Mouse (Mus musculus) liver, embryonic 16.5 days (tissue): ENCODE results near the gene Ifitm5. TPM values are rescaled to one million over a fixed set of nuclear protein-coding genes. Genes with fewer than 3 reads are reported as not detected.
"Not testable (repeated sequence)": the region's sequence is repeated elsewhere in the genome, so short reads cannot be mapped to it uniquely, and the experiment has no call there.

Experiments used
- ATAC-seq: fragments of 200-750 bp; cut with Nextera tagmentation; 2 replicates; pipeline ENCODE4 v1.8.0; 2017; ENCODE audit warnings: low read depth, mild to moderate bottlenecking, moderate number of reproducible peaks, moderate library complexity
- H3K27ac ChIP-seq: fragments of 300-500 bp; sonication (generic); 2 replicates; pipeline ENCODE4 v1.5.1; 2014; ENCODE audit warnings: mild to moderate bottlenecking, low read length
- H3K27me3 ChIP-seq: fragments of 300-500 bp; sonication (generic); 2 replicates; pipeline ENCODE4 v1.6.1; 2014; ENCODE audit warnings: low read depth, low read length, mixed read lengths; ENCODE audit not compliant: control insufficient read depth, insufficient read depth
- H3K36me3 ChIP-seq: fragments of 300-500 bp; sonication (generic); 2 replicates; pipeline ENCODE4 v1.6.1; 2014; ENCODE audit warnings: mild to moderate bottlenecking; ENCODE audit not compliant: control insufficient read depth, insufficient read depth
- H3K4me1 ChIP-seq: fragments of 300-500 bp; sonication (generic); 2 replicates; pipeline ENCODE4 v1.6.1; 2014; ENCODE audit warnings: low read depth, low read length, mixed read lengths; ENCODE audit not compliant: control insufficient read depth
- H3K4me2 ChIP-seq: fragments of 300-500 bp; sonication (generic); 2 replicates; pipeline ENCODE4 v1.6.1; 2014; ENCODE audit warnings: low read depth, low read length, mixed read lengths
- H3K4me3 ChIP-seq: fragments of 300-500 bp; sonication (generic); 2 replicates; pipeline ENCODE4 v1.5.1; 2014; ENCODE audit warnings: low read depth, mild to moderate bottlenecking, low read length
- H3K9ac ChIP-seq: fragments of 300-500 bp; sonication (generic); 2 replicates; pipeline ENCODE4 v1.6.1; 2014; ENCODE audit warnings: low read depth, low read length
- H3K9me3 ChIP-seq: fragments of 300-500 bp; sonication (generic); replicated peaks from 2 replicates; pipeline ENCODE4 v1.6.1; 2016; ENCODE audit warnings: low read length; ENCODE audit not compliant: control insufficient read depth
- WGBS: fragments of 180-500 bp; shearing (Covaris S2); extraction: QIAGEN DNeasy Blood & Tissue Kit; methylation state at CpG from one replicate; pipeline ENCODE4 v1.1.7; 2014; ENCODE audit not compliant: insufficient replicate concordance; 5-methylcytosine and 5-hydroxymethylcytosine counted together
- polyA plus RNA-seq: library from polyadenylated mRNA; unstranded; fragments of >200 nt; fragmentation: Nextera tagmentation; extraction: Ambion mirVana; gene quantifications from 2 replicates; pipeline ENCODE4 v1.2.1, GENCODE M21; 2015

Ifitm5 gene
- polyA plus RNA-seq, 1 experiment from 2014 or later = 0.26 TPM

DNA sequence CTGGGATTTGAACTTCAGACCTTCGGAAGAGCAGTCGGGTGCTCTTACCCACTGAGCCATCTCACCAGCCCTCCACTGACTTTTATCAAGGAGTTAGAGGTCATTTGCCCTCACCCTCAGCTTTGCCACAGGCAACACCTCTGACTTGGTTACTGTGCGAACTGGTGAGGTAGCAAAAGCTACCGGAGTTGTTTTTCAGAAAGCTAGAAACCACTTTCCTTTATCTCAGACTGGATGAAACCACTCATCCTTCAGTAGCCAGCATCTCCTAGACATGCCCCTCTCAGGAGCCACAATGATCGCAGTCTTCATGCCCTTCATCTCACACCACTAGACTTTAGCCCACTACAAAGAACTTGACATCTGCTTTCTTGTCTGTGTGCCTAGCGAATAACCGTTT lies 32.9 kb upstream of the Ifitm5 start:
- Histone ChIP-seq H3K9ac (no peak overlapping the region), H3K9me3 (no peaks in the 10 kb centered on the region), H3K4me2 (no peak overlapping the region), H3K27ac (no peak overlapping the region), H3K4me1 (no peaks in the 10 kb centered on the region; the same call in 1 of the 2 replicates), H3K27me3 (no peaks in the 10 kb centered on the region), H3K4me3 (no peak overlapping the region), H3K36me3 (no peaks in the 10 kb centered on the region)
- ATAC-seq = no peak
- WGBS = 42% methylated on average over 7 of the region's 7 CpGs

DNA sequence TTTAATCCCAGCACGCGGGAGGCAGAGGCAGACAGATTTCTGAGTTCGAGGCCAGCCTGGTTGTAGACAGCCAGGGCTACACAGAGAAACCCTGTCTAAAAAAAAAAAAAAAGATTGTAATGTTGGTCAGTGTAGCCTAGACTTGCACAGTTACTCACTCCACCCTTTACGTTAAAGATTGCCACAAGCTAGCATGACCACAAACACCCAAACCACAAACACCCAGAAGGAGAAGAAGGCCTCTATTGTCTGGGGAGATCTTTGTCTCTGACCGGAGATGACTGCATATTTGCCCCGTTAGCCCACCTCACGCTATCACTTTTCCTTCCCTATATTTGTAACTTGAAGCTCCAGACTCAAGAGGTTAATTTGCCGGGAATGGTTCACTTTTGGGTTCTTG lies 31.6 kb upstream of the Ifitm5 start:
- Histone ChIP-seq H3K27me3 (no peaks in the 10 kb centered on the region), H3K9me3 (no peaks in the 10 kb centered on the region), H3K4me1 (no peaks in the 10 kb centered on the region), H3K36me3 (no peaks in the 10 kb centered on the region), H3K4me2 (no peak overlapping the region), H3K9ac (no peak overlapping the region), H3K4me3 (no peak overlapping the region), H3K27ac (no peak overlapping the region)
- ATAC-seq = 0 out of 2 replicates have a peak, but pooled peaks have one; percentile 35
- 25% methylated on average over 8 of the region's 8 CpGs for WGBS

- WGBS = 52% methylated on average over 9 of the region's 9 CpGs
- not testable (repeated sequence) for H3K4me1 ChIP-seq, H3K9me3 ChIP-seq
Observed at GRCm38 (mm10) chr7:140976720-140977119, 26.6 kb upstream of the Ifitm5 start.

GRCm38 (mm10) chr7:140975465-140975864 lies 25.4 kb upstream of the Ifitm5 start:
- Histone ChIP-seq H3K9ac (no peak overlapping the region), H3K27ac (no peak overlapping the region), H3K9me3 (no peaks in the 10 kb centered on the region), H3K4me3 (no peak overlapping the region), H3K27me3 (no peaks in the 10 kb centered on the region), H3K4me2 (no peak overlapping the region), H3K36me3 (no peaks in the 10 kb centered on the region), H3K4me1 (no peaks in the 10 kb centered on the region; the same call in 1 of the 2 replicates)
- ATAC-seq = no peak
- WGBS = 48% methylated on average over 3 of the region's 3 CpGs

More at GRCm38 (mm10) chr7:140976720-140977119, 26.6 kb upstream of the Ifitm5 start:
- not testable (repeated sequence) for H3K36me3 ChIP-seq, H3K4me3 ChIP-seq, H3K9ac ChIP-seq, H3K4me2 ChIP-seq, H3K27me3 ChIP-seq, ATAC-seq, H3K27ac ChIP-seq

- no peaks in the 10 kb centered on the region for H3K9me3 ChIP-seq
- 22% methylated on average over 9 of the region's 9 CpGs for WGBS
- H3K27ac ChIP-seq = no peak overlapping the region
- no peaks in the 10 kb centered on the region for H3K36me3 ChIP-seq
- H3K4me2 ChIP-seq = no peak overlapping the region
- H3K4me3 ChIP-seq = no peak overlapping the region
- no peak for ATAC-seq
- no peaks in the 10 kb centered on the region for H3K27me3 ChIP-seq
- no peaks in the 10 kb centered on the region; the same call in 1 of the 2 replicates for H3K4me1 ChIP-seq
- H3K9ac ChIP-seq = no peak overlapping the region
Observed at GRCm38 (mm10) chr7:140974940-140975339, 24.8 kb upstream of the Ifitm5 start.

DNA sequence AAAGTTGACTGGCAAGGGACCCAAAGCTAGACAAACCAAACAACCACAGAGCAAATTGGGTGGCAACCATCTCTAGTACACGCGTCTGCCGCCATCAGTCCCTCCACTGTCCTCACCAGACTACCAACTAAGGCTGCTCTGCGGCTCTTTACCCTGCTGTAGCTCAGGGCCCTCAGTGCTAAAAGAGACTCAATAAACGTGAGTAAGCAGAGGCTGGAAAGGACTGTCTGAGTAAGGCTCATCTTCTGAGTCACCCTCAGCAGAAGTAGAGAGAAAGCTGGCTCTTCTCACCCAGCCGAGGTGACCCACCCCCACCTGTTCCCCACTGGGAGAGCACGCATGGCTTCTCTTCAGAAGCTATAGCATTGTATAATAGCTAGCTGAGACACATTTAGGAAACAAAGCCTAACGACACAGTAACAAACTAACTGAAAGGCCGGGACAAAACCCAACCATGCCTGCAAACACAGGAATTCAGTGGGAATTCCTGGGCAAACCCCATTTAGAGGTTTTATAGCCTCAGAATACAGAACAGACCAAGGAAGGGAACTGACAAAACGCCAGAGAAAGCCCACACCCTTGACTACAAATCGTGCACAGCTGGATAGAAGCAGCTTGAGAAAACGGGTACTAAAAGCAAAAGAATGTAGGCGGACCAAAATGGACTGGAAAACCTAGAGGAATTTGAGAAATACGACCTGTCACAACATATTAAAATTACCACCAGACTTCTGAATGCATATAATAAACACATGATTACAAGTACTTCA lies 23.5 kb upstream of the Ifitm5 start:
- Histone ChIP-seq H3K4me2 (no peak overlapping the region), H3K36me3 (no peaks in the 10 kb centered on the region), H3K9ac (no peak overlapping the region), H3K9me3 (no peaks in the 10 kb centered on the region), H3K4me1 (no peaks in the 10 kb centered on the region; the same call in 1 of the 2 replicates), H3K4me3 (no peak overlapping the region), H3K27me3 (no peaks in the 10 kb centered on the region), H3K27ac (no peak overlapping the region)
- ATAC-seq = no peak
- 50% methylated on average over 14 of the region's 14 CpGs for WGBS

- Histone ChIP-seq H3K4me1 (no peaks in the 10 kb centered on the region; the same call in 1 of the 2 replicates), H3K9ac (no peak overlapping the region), H3K9me3 (no peaks in the 10 kb centered on the region), H3K36me3 (no peaks in the 10 kb centered on the region), H3K27me3 (no peaks in the 10 kb centered on the region), H3K4me3 (no peak overlapping the region), H3K4me2 (no peak overlapping the region), H3K27ac (no peak overlapping the region)
- WGBS = 74% methylated on average over 8 of the region's 8 CpGs
- ATAC-seq = no peak
Observed at GRCm38 (mm10) chr7:140971479-140972171, 21.5 kb upstream of the Ifitm5 start.

DNA sequence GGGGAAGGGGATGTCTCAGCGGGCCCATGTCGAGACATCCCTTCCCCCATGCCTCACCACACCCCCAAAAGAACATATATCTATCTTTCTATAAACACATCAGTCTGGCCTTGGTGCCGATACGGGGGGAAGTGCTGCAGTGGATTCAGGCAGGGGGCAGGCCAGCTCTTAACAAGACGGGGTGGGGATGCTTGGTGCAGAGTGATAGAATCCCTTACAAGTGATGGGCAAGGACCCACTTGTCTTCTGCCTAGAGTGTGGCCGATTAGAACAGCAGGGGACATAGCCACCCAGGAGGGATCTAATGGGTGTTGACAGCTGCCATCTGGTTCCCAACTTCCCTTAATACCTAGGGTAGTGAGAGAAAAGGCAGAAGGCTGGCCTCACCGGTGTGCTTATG lies 20.8 kb upstream of the Ifitm5 start:
- no peaks in the 10 kb centered on the region for H3K27me3 ChIP-seq
- no peak overlapping the region for H3K4me3 ChIP-seq
- no peak for ATAC-seq
- no peaks in the 10 kb centered on the region for H3K36me3 ChIP-seq
- no peaks in the 10 kb centered on the region; the same call in 1 of the 2 replicates for H3K4me1 ChIP-seq
- WGBS = 27% methylated on average over 7 of the region's 7 CpGs
- no peak overlapping the region for H3K9ac ChIP-seq
- no peak overlapping the region for H3K4me2 ChIP-seq
- no peak overlapping the region for H3K27ac ChIP-seq
- H3K9me3 ChIP-seq = no peaks in the 10 kb centered on the region

DNA sequence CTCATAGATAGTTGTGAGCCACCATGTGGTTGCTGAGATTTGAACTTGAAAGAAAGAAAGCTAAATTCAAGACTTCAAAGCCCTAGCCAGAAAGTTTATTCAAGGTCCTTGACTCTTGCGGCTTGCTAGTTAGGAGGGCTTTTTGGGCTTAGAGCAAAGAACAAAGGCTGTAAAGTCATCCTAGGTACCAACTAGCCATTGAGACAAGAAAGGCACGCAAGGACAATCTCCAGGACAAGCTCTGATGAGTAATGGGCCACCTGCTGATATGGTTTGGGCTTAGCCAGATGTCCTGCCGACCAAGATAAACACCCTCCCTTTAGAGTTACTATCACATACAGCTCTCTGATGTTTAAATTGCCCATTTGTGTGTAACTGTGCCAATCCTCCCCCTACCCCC lies 18.6 kb upstream of the Ifitm5 start:
- H3K9me3 ChIP-seq, H3K27ac ChIP-seq, H3K9ac ChIP-seq, H3K4me1 ChIP-seq, H3K4me3 ChIP-seq, H3K4me2 ChIP-seq, H3K36me3 ChIP-seq, H3K27me3 ChIP-seq, ATAC-seq: not testable (repeated sequence)
- WGBS = 34% methylated on average over 3 of the region's 3 CpGs
